Mouse (Mus musculus) embryonic facial prominence, embryonic 11.5 days (tissue): ENCODE results near the gene Gpr179. TPM values are rescaled to one million over a fixed set of nuclear protein-coding genes. Genes with fewer than 3 reads are reported as not detected.

Experiments
- ATAC-seq: fragments of 200-750 bp; cut with Nextera tagmentation; replicated peaks from 2 replicates; pipeline ENCODE4 v1.8.0; 2017; ENCODE audit warnings: low read depth; ENCODE audit not compliant: insufficient number of reproducible peaks, low FRiP score, low TSS enrichment
- DNase-seq: peaks from one replicate; pipeline ENCODE4 v3.0.0-alpha.2; 2015; ENCODE audit warnings: low spot score
- H3K27ac ChIP-seq: fragments of 300-500 bp; sonication (generic); replicated peaks from 2 replicates; pipeline ENCODE4 v1.5.1; 2014; ENCODE audit warnings: mild to moderate bottlenecking, low read depth, low read length, control low read depth
- H3K27me3 ChIP-seq: fragments of 300-500 bp; sonication (generic); 2 replicates; pipeline ENCODE4 v1.6.1; 2014; ENCODE audit warnings: mild to moderate bottlenecking, low read length, moderate library complexity, mixed read lengths; ENCODE audit not compliant: control insufficient read depth, insufficient read depth
- H3K36me3 ChIP-seq: fragments of 300-500 bp; sonication (generic); replicated peaks from 2 replicates; pipeline ENCODE4 v1.6.1; 2014; ENCODE audit warnings: low read depth, mild to moderate bottlenecking, low read length, moderate library complexity, mixed read lengths; ENCODE audit not compliant: control insufficient read depth, insufficient read depth
- H3K4me1 ChIP-seq: fragments of 300-500 bp; sonication (generic); 2 replicates; pipeline ENCODE4 v1.6.1; 2014; ENCODE audit warnings: low read length, mixed read lengths; ENCODE audit not compliant: control insufficient read depth, insufficient read depth
- H3K4me2 ChIP-seq: fragments of 300-500 bp; sonication (generic); 2 replicates; pipeline ENCODE4 v1.6.1; 2014; ENCODE audit warnings: low read depth, mild to moderate bottlenecking, control low read depth, low read length, moderate library complexity
- H3K4me3 ChIP-seq: fragments of 300-500 bp; sonication (generic); 2 replicates; pipeline ENCODE4 v1.5.1; 2014; ENCODE audit warnings: low read depth, low read length, control low read depth
- H3K9ac ChIP-seq: fragments of 300-500 bp; sonication (generic); replicated peaks from 2 replicates; pipeline ENCODE4 v1.6.1; 2014; ENCODE audit warnings: mild to moderate bottlenecking, control low read depth, low read length
- H3K9me3 ChIP-seq: fragments of 300-500 bp; sonication (generic); replicated peaks from 2 replicates; pipeline ENCODE4 v1.6.1; 2016; ENCODE audit warnings: mild to moderate bottlenecking, low read length, inconsistent platforms, mixed read lengths; ENCODE audit not compliant: control insufficient read depth
- WGBS: fragments of 180-500 bp; shearing (Covaris S2); extraction: QIAGEN DNeasy Blood & Tissue Kit; methylation state at CpG from one replicate; pipeline ENCODE4 v1.1.7; 2014; 5-methylcytosine and 5-hydroxymethylcytosine counted together
- polyA plus RNA-seq: library from polyadenylated mRNA; unstranded; fragments of >200 nt; fragmentation: Nextera tagmentation; extraction: Ambion mirVana; gene quantifications from 2 replicates; pipeline ENCODE4 v1.2.1, GENCODE M21; 2014

Gene Gpr179
- polyA plus RNA-seq, 1 experiment from 2014 or later = 0.01 TPM

DNA sequence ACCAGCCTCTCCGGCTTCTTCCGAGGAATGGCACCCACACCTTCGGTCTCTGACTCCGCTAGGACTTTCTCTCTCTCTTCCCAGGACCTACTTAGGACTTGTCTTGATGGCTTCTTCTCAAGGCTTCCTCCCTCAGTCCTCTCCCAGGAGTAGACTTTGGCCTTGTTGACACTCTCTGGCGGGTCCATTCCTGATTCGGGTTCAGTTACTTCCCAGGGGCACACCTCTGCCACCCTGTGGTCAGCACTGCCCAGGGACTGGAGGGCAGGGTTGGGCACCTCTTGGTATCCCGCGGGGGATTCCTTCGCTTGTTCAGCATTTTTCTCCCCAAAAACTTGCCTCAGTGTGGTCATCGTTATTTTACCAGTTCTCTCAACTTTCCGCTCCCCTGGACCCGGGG is 14.5 kb downstream of the Gpr179 start:
- Histone ChIP-seq H3K27me3 (no peaks in the 10 kb centered on the region), H3K36me3 (no peaks in the 10 kb centered on the region), H3K4me3 (no peak overlapping the region), H3K4me2 (no peak overlapping the region), H3K9me3 (no peaks in the 10 kb centered on the region), H3K9ac (no peak overlapping the region), H3K4me1 (no peaks in the 10 kb centered on the region; the same call in 1 of the 2 replicates), H3K27ac (no peak overlapping the region)
- ATAC-seq (no peak), DNase-seq (no peak)
- 78% methylated on average over 12 of the region's 12 CpGs for WGBS

DNA sequence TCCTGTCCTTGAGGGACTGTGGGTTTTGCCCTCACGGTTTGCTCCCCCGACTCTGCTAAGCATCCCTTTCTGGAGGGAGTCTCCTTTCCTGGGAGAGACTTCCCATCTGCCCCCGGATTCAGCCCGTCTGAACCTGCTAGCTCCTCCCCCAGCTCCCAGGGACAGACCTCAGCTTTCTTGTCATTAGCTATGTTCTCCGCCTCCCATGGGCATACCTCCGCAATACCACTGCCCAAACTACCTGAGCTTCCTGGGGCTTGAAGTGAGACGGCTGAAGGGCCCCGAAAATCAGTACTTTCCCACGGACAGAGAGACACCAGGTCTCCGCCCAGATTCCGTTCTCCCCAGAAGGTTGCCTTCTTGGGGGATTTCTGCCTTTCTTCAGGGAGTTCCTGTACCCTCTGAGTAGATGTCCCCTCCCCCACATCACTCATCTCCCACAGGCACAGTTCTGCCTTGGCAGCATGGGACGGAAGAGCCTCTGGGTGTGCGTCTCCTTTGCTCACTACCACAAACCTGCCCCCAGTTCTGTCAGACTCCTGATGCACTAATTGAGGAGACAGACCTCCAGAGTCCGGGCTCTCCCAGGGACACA is 15.0 kb downstream of the Gpr179 start:
- no peaks in the 10 kb centered on the region for H3K36me3 ChIP-seq
- no peak overlapping the region for H3K4me2 ChIP-seq
- DNase-seq (no peak), ATAC-seq (no peak)
- no peaks in the 10 kb centered on the region; the same call in 1 of the 2 replicates for H3K4me1 ChIP-seq
- H3K4me3 ChIP-seq = no peak overlapping the region
- H3K9me3 ChIP-seq = no peaks in the 10 kb centered on the region
- WGBS = 70% methylated on average over 14 of the region's 14 CpGs
- no peak overlapping the region for H3K9ac ChIP-seq
- no peak overlapping the region for H3K27ac ChIP-seq
- H3K27me3 ChIP-seq = no peaks in the 10 kb centered on the region

DNA sequence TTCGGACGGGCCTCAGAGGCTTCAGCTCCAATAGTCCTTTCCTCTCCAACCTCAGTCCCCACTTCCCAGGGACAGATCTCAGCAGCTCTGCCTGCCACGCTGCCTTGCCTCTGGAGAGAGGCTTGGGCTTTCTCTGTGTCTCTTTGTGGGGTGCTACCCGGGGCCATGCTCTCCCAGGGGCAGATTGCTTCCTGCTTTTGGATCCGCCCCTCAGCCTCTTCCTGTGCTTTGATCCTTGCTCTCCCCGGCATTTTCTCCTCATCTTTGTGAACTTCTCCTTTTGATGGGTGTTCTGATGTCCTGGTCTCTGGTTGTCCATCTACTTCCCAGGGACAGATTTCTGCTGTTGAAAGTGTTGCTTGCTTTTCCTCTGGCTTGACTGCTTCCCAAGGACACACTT is 15.6 kb downstream of the Gpr179 start:
- 41% methylated on average over 6 of the region's 6 CpGs for WGBS
- DNase-seq = no peak
- no peaks in the 10 kb centered on the region for H3K27me3 ChIP-seq
- no peaks in the 10 kb centered on the region for H3K36me3 ChIP-seq
- H3K4me2 ChIP-seq = no peak overlapping the region
- H3K9me3 ChIP-seq = no peaks in the 10 kb centered on the region
- H3K4me3 ChIP-seq = no peak overlapping the region
- H3K9ac ChIP-seq = no peak overlapping the region
- H3K27ac ChIP-seq = no peak overlapping the region
- ATAC-seq = no peak
- no peaks in the 10 kb centered on the region; the same call in 1 of the 2 replicates for H3K4me1 ChIP-seq

GRCm38 (mm10) chr11:97334400-97334799 is 17.5 kb downstream of the Gpr179 start:
- H3K27me3 ChIP-seq = no peaks in the 10 kb centered on the region
- no peaks in the 10 kb centered on the region for H3K9me3 ChIP-seq
- H3K4me2 ChIP-seq = no peak overlapping the region
- H3K9ac ChIP-seq = no peak overlapping the region
- no peaks in the 10 kb centered on the region; the same call in 1 of the 2 replicates for H3K4me1 ChIP-seq
- ATAC-seq (no peak), DNase-seq (no peak)
- H3K4me3 ChIP-seq = no peak overlapping the region
- no peaks in the 10 kb centered on the region for H3K36me3 ChIP-seq
- WGBS = 82% methylated on average over 9 of the region's 9 CpGs
- no peak overlapping the region for H3K27ac ChIP-seq

GRCm38 (mm10) chr11:97333896-97334295 is 18.0 kb downstream of the Gpr179 start:
- Histone ChIP-seq H3K36me3 (no peaks in the 10 kb centered on the region), H3K9ac (no peak overlapping the region), H3K27ac (no peak overlapping the region), H3K4me1 (no peaks in the 10 kb centered on the region; the same call in 1 of the 2 replicates), H3K9me3 (no peaks in the 10 kb centered on the region), H3K27me3 (no peaks in the 10 kb centered on the region), H3K4me2 (no peak overlapping the region), H3K4me3 (no peak overlapping the region)
- DNase-seq = no peak
- 70% methylated on average over 1 of the region's 1 CpGs for WGBS
- ATAC-seq = no peak

DNA sequence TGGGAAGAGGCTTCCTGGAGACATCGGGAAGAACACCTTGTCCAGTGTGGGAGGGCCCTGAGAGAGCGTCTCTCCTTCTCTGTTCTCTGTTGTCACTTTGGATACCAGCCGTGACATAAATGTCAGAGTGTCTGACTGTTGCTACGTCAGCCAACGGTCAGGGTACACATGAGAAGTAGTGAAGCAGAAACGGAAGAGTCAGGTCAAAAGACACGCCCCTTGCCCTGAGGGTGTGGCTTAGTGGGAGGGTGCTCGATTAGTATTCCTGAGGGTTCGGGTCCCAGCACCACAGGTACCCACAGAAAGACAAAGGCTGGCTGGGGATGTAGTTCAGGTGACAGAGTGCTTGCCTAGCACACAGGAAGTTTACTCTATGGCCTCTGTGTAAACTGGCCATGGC is 18.8 kb downstream of the Gpr179 start:
- Histone ChIP-seq H3K4me2 (no peak overlapping the region), H3K36me3 (no peaks in the 10 kb centered on the region), H3K9me3 (no peaks in the 10 kb centered on the region), H3K27ac (no peak overlapping the region), H3K4me3 (no peak overlapping the region), H3K27me3 (no peaks in the 10 kb centered on the region), H3K4me1 (no peaks in the 10 kb centered on the region; the same call in 1 of the 2 replicates), H3K9ac (no peak overlapping the region)
- DNase-seq (no peak), ATAC-seq (no peak)
- WGBS = 41% methylated on average over 9 of the region's 9 CpGs

DNA sequence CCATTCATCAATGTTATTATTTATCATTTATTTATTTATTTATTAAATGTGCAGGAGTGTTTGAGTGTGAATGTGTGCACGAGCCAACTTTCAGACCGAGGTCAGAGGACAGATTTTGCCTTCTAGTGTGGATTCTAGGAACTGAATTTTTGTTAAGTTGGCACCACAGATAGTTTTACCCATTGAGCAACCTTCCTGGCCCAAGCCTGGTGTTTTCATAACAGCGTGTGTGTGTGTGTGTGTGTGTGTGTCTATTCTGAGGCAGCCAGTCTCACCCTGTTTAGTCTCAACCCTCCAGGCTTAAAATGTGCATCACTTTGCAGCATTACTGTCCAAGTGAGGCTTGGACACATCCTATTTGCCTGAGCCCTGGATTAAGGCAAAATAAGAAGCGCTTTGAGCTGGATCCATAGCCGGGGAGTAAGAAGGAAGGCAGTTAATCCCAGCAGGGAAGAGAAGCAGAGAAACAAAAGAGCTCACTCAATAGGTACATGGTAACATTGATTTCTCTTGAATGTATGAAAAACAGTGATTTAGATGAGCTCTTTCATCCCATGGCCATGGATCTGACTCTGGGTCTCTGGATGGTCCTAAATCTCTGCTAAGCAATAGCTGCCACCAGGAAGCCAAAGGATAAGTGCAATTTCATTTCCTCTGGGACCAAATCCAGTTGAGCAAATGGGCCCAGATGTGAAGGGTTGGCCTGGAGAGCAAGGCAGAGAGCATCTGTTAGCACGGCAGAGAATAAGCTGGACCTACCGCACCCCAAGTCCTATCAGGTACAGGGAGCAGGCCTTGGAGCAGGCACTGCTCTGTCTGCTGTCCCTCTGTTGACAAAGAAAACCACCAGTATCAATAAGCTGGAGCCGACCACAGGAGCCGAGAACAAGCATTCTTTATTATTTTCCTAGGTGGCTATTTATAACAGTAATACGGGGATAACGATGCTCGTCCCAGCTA is 20.4 kb downstream of the Gpr179 start:
- 85% methylated on average over 12 of the region's 12 CpGs for WGBS
- ATAC-seq (no peak), DNase-seq (no peak)
- H3K9me3 ChIP-seq = no peaks in the 10 kb centered on the region
- no peaks in the 10 kb centered on the region; the same call in 1 of the 2 replicates for H3K36me3 ChIP-seq
- H3K27ac ChIP-seq = no peak overlapping the region
- no peak overlapping the region for H3K9ac ChIP-seq
- no peaks in the 10 kb centered on the region; the same call in 1 of the 2 replicates for H3K4me1 ChIP-seq
- H3K4me2 ChIP-seq = no peak overlapping the region
- H3K27me3 ChIP-seq = no peaks in the 10 kb centered on the region
- H3K4me3 ChIP-seq = no peak overlapping the region

DNA sequence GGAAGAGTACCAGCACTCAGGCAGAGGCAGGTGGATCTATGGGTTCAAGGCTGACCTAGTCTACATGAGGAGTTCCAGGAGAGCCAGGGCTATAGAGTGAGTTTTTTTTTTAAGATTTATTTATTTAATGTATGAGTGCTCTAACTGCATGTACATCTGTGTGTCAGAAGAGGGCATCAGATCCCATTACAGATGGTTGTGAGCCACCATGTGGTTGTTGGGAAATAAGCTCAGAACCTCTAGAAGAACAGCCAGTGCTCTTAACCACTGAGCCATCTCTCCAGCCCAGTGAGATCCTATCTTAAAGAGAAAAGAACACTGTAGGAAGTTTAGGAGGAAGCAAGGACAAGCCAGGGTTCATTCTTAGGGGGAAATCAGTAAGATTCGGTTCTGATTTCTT is 21.6 kb downstream of the Gpr179 start:
- no peak overlapping the region for H3K4me3 ChIP-seq
- no peak overlapping the region for H3K9ac ChIP-seq
- no peaks in the 10 kb centered on the region; the same call in 1 of the 2 replicates for H3K4me1 ChIP-seq
- DNase-seq = no peak
- no peak overlapping the region for H3K4me2 ChIP-seq
- H3K27me3 ChIP-seq = no peaks in the 10 kb centered on the region
- no peaks in the 10 kb centered on the region; the same call in 1 of the 2 replicates for H3K36me3 ChIP-seq
- no peak for ATAC-seq
- no peak overlapping the region for H3K27ac ChIP-seq
- H3K9me3 ChIP-seq = no peaks in the 10 kb centered on the region
- WGBS = 96% methylated on average over 1 of the region's 1 CpGs
